Mouse (Mus musculus) mammary gland, adult 2 months (tissue): ENCODE measurements around the gene Vmn2r25. TPM values are rescaled to one million over a fixed set of nuclear protein-coding genes. Genes with fewer than 3 reads are reported as not detected.

Experiments
- polyA plus RNA-seq: library from polyadenylated mRNA; depleted of rRNA; stranded (reverse); fragments of >200 nt; gene quantifications from 2 replicates; pipeline ENCODE4 v1.2.3, GENCODE M21; 2012; ENCODE audit warnings: low replicate concordance; rRNA removed

The Vmn2r25 gene
- not detected in 2 replicates for polyA plus RNA-seq

GRCm38 (mm10) chr6:123853363-123853762, at the start of gene Vmn2r25:
Gene Vmn2r25, minus strand, starts transcription at chr6:123853463.

GRCm38 (mm10) chr6:123778579-123778978, 74.7 kb downstream of the Vmn2r25 start, which contains the start of gene Vmn2r24:
Gene Vmn2r24, plus strand, starts transcription at chr6:123778879.

Other genes with a start within 250 kb of the Vmn2r25 start
- not detected in 2 replicates for gene Vmn2r22, start 202.7 kb downstream of the Vmn2r25 start, polyA plus RNA-seq
- gene Vmn2r23, start 150.8 kb downstream of the Vmn2r25 start, polyA plus RNA-seq: not detected in 2 replicates
- gene Vmn2r24, start 74.6 kb downstream of the Vmn2r25 start, polyA plus RNA-seq: not detected in 2 replicates
- gene Vmn2r26, start 171.1 kb upstream of the Vmn2r25 start, polyA plus RNA-seq: 0.04 TPM in 1 of 2 replicates, not detected in the other